Mouse (Mus musculus) lung, postnatal 0 days (tissue): ENCODE data around the gene Spint3.
"Not testable (repeated sequence)": the region's sequence is repeated elsewhere in the genome, so short reads cannot be mapped to it uniquely, and the experiment has no call there.

Experiments used
- CTCF ChIP-seq: IDR thresholded peaks from 2 replicates; pipeline ENCODE4 v1.5.1; 2016; ENCODE audit warnings: antibody characterized with exemption, mild to moderate bottlenecking
- EP300 ChIP-seq: IDR thresholded peaks from 2 replicates; pipeline ENCODE4 v1.6.1; 2016; ENCODE audit warnings: antibody characterized with exemption, mild to moderate bottlenecking, control low read depth

DNA sequence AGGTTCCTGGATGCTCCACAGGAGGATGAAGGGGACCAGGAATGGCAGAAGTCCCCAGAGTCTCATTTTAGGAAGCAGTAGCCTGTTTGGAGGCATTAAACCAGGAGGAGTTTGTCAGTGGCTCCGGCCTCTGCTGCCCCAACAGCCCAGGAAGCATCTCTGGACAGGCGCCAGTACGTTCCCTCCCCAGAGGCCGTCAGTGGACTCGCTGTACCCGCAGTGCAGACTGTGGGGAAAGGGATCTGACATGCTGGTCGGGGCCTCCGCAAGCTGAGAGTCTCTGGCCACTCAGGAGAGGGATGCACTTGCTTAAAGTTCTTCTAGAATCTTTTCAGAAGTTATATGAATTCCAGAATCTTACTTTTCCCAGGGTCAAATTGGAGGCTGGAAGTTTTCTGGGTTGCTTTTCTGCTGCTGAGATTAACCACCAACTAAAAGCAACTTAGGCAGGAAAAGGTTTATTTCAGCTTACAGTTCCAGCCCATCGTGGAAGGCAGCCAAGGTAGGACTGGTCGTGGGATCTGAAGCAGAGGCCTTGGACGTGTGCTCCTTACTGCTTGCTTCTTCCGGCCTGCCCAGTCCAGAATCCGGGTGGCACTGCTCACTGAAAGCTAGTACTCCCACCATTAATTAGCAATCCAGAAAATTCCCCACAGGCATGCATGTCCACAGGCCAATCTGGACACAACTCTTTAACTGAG, 11.9 kb upstream of the Spint3 start, which contains the start of gene Wfdc6a:
- TF ChIP-seq CTCF, EP300: not testable (repeated sequence)
